Mouse (Mus musculus): Measurements from ENCODE around the gene Bmpr1b. TPM values are rescaled to one million over a fixed set of nuclear protein-coding genes. Genes with fewer than 3 reads are reported as not detected.

The Bmpr1b gene
- polyA plus RNA-seq, 1 experiment from 2014 or later: 2.1 TPM

- no peaks in the 10 kb centered on the region for H3K9me3 ChIP-seq (ENCODE audit: control insufficient read depth, low read length)
- H3K4me2 ChIP-seq (ENCODE audit: low read length): no peak overlapping the region
- 88% methylated on average over 3 of the region's 3 CpGs for WGBS
- H3K9ac ChIP-seq (ENCODE audit: low read length): no peak overlapping the region
- no peaks in the 10 kb centered on the region for H3K4me1 ChIP-seq (replicated peaks; ENCODE audit: control insufficient read depth, insufficient read depth, low read length)
- H3K36me3 ChIP-seq (ENCODE audit: control insufficient read depth, insufficient read depth, low read length): no peaks in the 10 kb centered on the region
- no peak overlapping the region for H3K4me3 ChIP-seq (ENCODE audit: low read depth, low read length)
- ATAC-seq (replicated peaks; ENCODE audit: low FRiP score, low TSS enrichment, low read depth): no peak
- no peaks in the 10 kb centered on the region for H3K27me3 ChIP-seq (replicated peaks; ENCODE audit: control insufficient read depth, insufficient read depth, low read length)
- no peak for DNase-seq (ENCODE audit: low spot score)
- H3K27ac ChIP-seq (ENCODE audit: low read depth): no peak overlapping the region
Measured at GRCm38 (mm10) chr3:142186551-142186950, 17.3 kb upstream of the Bmpr1b start.

GRCm38 (mm10) chr3:142173996-142174395, 4.8 kb upstream of the Bmpr1b start:
- Histone ChIP-seq H3K4me1 (replicated peaks; ENCODE audit: control insufficient read depth, insufficient read depth, low read length) (no peaks in the 10 kb centered on the region), H3K27me3 (replicated peaks; ENCODE audit: control insufficient read depth, insufficient read depth, low read length) (peaks cover 11% of the 10 kb centered on the region), H3K27ac (ENCODE audit: low read depth) (no peak overlapping the region), H3K36me3 (ENCODE audit: control insufficient read depth, insufficient read depth, low read length) (no peaks in the 10 kb centered on the region), H3K4me3 (ENCODE audit: low read depth, low read length) (no peak overlapping the region), H3K9ac (ENCODE audit: low read length) (no peak overlapping the region), H3K9me3 (ENCODE audit: control insufficient read depth, low read length) (no peaks in the 10 kb centered on the region), H3K4me2 (ENCODE audit: low read length) (no peak overlapping the region)
- ATAC-seq (replicated peaks; ENCODE audit: low FRiP score, low TSS enrichment, low read depth) (no peak), DNase-seq (ENCODE audit: low spot score) (no peak)
- 60% methylated on average over 4 of the region's 4 CpGs for WGBS

- Histone ChIP-seq H3K27me3 (replicated peaks; ENCODE audit: control insufficient read depth, insufficient read depth, low read length) (peaks cover 11% of the 10 kb centered on the region), H3K9ac (ENCODE audit: low read length) (peak overlapping the region; percentile 53), H3K36me3 (ENCODE audit: control insufficient read depth, insufficient read depth, low read length) (no peaks in the 10 kb centered on the region), H3K9me3 (ENCODE audit: control insufficient read depth, low read length) (no peaks in the 10 kb centered on the region), H3K4me3 (ENCODE audit: low read depth, low read length) (peak overlapping the region; percentile 54), H3K4me1 (replicated peaks; ENCODE audit: control insufficient read depth, insufficient read depth, low read length) (no peaks in the 10 kb centered on the region; the same call in 1 of the 2 replicates), H3K27ac (ENCODE audit: low read depth) (no peak overlapping the region), H3K4me2 (ENCODE audit: low read length) (peak overlapping the region; percentile 95)
- no peak for DNase-seq (ENCODE audit: low spot score)
- ATAC-seq (replicated peaks; ENCODE audit: low FRiP score, low TSS enrichment, low read depth): peak; percentile 7; the same call in 1 of the 2 replicates
- WGBS: 13% methylated on average over 9 of the region's 9 CpGs
Measured at GRCm38 (mm10) chr3:142168251-142168862, 868 bp downstream of the Bmpr1b start.

GRCm38 (mm10) chr3:142164981-142165380, 4.2 kb downstream of the Bmpr1b start:
- no peak overlapping the region for H3K27ac ChIP-seq (ENCODE audit: low read depth)
- WGBS: 55% methylated on average over 9 of the region's 9 CpGs

GRCm38 (mm10) chr3:142163896-142164295, 5.3 kb downstream of the Bmpr1b start:
- Histone ChIP-seq H3K27ac (ENCODE audit: low read depth) (no peak overlapping the region), H3K4me2 (ENCODE audit: low read length) (no peak overlapping the region), H3K9me3 (ENCODE audit: control insufficient read depth, low read length) (no peaks in the 10 kb centered on the region), H3K36me3 (ENCODE audit: control insufficient read depth, insufficient read depth, low read length) (no peaks in the 10 kb centered on the region), H3K4me3 (ENCODE audit: low read depth, low read length) (no peak overlapping the region), H3K9ac (ENCODE audit: low read length) (no peak overlapping the region), H3K4me1 (replicated peaks; ENCODE audit: control insufficient read depth, insufficient read depth, low read length) (no peaks in the 10 kb centered on the region; the same call in 1 of the 2 replicates), H3K27me3 (replicated peaks; ENCODE audit: control insufficient read depth, insufficient read depth, low read length) (no peaks in the 10 kb centered on the region; the same call in 1 of the 2 replicates)
- ATAC-seq (replicated peaks; ENCODE audit: low FRiP score, low TSS enrichment, low read depth): no peak
- no peak for DNase-seq (ENCODE audit: low spot score)
- WGBS: 64% methylated on average over 2 of the region's 2 CpGs

More at GRCm38 (mm10) chr3:142164981-142165380, 4.2 kb downstream of the Bmpr1b start:
- Histone ChIP-seq H3K36me3 (ENCODE audit: control insufficient read depth, insufficient read depth, low read length) (no peaks in the 10 kb centered on the region), H3K9ac (ENCODE audit: low read length) (no peak overlapping the region), H3K4me1 (replicated peaks; ENCODE audit: control insufficient read depth, insufficient read depth, low read length) (no peaks in the 10 kb centered on the region; the same call in 1 of the 2 replicates), H3K9me3 (ENCODE audit: control insufficient read depth, low read length) (no peaks in the 10 kb centered on the region), H3K4me2 (ENCODE audit: low read length) (no peak overlapping the region), H3K4me3 (ENCODE audit: low read depth, low read length) (no peak overlapping the region), H3K27me3 (replicated peaks; ENCODE audit: control insufficient read depth, insufficient read depth, low read length) (no peaks in the 10 kb centered on the region; the same call in 1 of the 2 replicates)
- ATAC-seq (replicated peaks; ENCODE audit: low FRiP score, low TSS enrichment, low read depth): no peak
- DNase-seq (ENCODE audit: low spot score): no peak

GRCm38 (mm10) chr3:142161405-142161804, 7.8 kb downstream of the Bmpr1b start:
- Histone ChIP-seq H3K36me3 (ENCODE audit: control insufficient read depth, insufficient read depth, low read length) (no peaks in the 10 kb centered on the region), H3K9ac (ENCODE audit: low read length) (no peak overlapping the region), H3K27me3 (replicated peaks; ENCODE audit: control insufficient read depth, insufficient read depth, low read length) (no peaks in the 10 kb centered on the region), H3K4me2 (ENCODE audit: low read length) (no peak overlapping the region), H3K4me3 (ENCODE audit: low read depth, low read length) (no peak overlapping the region), H3K4me1 (replicated peaks; ENCODE audit: control insufficient read depth, insufficient read depth, low read length) (no peaks in the 10 kb centered on the region), H3K9me3 (ENCODE audit: control insufficient read depth, low read length) (no peaks in the 10 kb centered on the region), H3K27ac (ENCODE audit: low read depth) (no peak overlapping the region)
- WGBS: 84% methylated on average over 3 of the region's 3 CpGs
- no peak for DNase-seq (ENCODE audit: low spot score)
- ATAC-seq (replicated peaks; ENCODE audit: low FRiP score, low TSS enrichment, low read depth): no peak

GRCm38 (mm10) chr3:142151980-142152379, 17.2 kb downstream of the Bmpr1b start:
- no peak for ATAC-seq (replicated peaks; ENCODE audit: low FRiP score, low TSS enrichment, low read depth)
- Histone ChIP-seq H3K9ac (ENCODE audit: low read length) (no peak overlapping the region), H3K4me2 (ENCODE audit: low read length) (no peak overlapping the region), H3K27ac (ENCODE audit: low read depth) (no peak overlapping the region), H3K9me3 (ENCODE audit: control insufficient read depth, low read length) (no peaks in the 10 kb centered on the region), H3K4me1 (replicated peaks; ENCODE audit: control insufficient read depth, insufficient read depth, low read length) (no peaks in the 10 kb centered on the region), H3K36me3 (ENCODE audit: control insufficient read depth, insufficient read depth, low read length) (no peaks in the 10 kb centered on the region), H3K27me3 (replicated peaks; ENCODE audit: control insufficient read depth, insufficient read depth, low read length) (no peaks in the 10 kb centered on the region), H3K4me3 (ENCODE audit: low read depth, low read length) (no peak overlapping the region)
- WGBS: 79% methylated on average over 5 of the region's 5 CpGs
- DNase-seq (ENCODE audit: low spot score): no peak

GRCm38 (mm10) chr3:142138796-142139195, 30.4 kb downstream of the Bmpr1b start:
- H3K27ac ChIP-seq (ENCODE audit: low read depth): no peak overlapping the region
- no peaks in the 10 kb centered on the region for H3K36me3 ChIP-seq (ENCODE audit: control insufficient read depth, insufficient read depth, low read length)
- ATAC-seq (replicated peaks; ENCODE audit: low FRiP score, low TSS enrichment, low read depth) (no peak), DNase-seq (ENCODE audit: low spot score) (no peak)
- no peaks in the 10 kb centered on the region for H3K27me3 ChIP-seq (replicated peaks; ENCODE audit: control insufficient read depth, insufficient read depth, low read length)
- H3K9me3 ChIP-seq (ENCODE audit: control insufficient read depth, low read length): no peaks in the 10 kb centered on the region
- no peak overlapping the region for H3K9ac ChIP-seq (ENCODE audit: low read length)
- H3K4me1 ChIP-seq (replicated peaks; ENCODE audit: control insufficient read depth, insufficient read depth, low read length): no peaks in the 10 kb centered on the region
- WGBS: 72% methylated on average over 5 of the region's 5 CpGs
- no peak overlapping the region for H3K4me3 ChIP-seq (ENCODE audit: low read depth, low read length)
- no peak overlapping the region for H3K4me2 ChIP-seq (ENCODE audit: low read length)

- 0 out of 2 replicates have a peak, but pooled peaks have one; percentile 27 for ATAC-seq (replicated peaks; ENCODE audit: low FRiP score, low TSS enrichment, low read depth)
- no peak for DNase-seq (ENCODE audit: low spot score)
Measured at GRCm38 (mm10) chr3:142126379-142126778, 42.8 kb downstream of the Bmpr1b start.

More at GRCm38 (mm10) chr3:142126379-142126778, 42.8 kb downstream of the Bmpr1b start:
- H3K36me3 ChIP-seq (ENCODE audit: control insufficient read depth, insufficient read depth, low read length): no peaks in the 10 kb centered on the region
- WGBS: 64% methylated on average over 1 of the region's 1 CpGs
- no peaks in the 10 kb centered on the region for H3K27me3 ChIP-seq (replicated peaks; ENCODE audit: control insufficient read depth, insufficient read depth, low read length)
- H3K27ac ChIP-seq (ENCODE audit: low read depth): no peak overlapping the region
- H3K9ac ChIP-seq (ENCODE audit: low read length): no peak overlapping the region
- H3K4me3 ChIP-seq (ENCODE audit: low read depth, low read length): no peak overlapping the region
- H3K4me2 ChIP-seq (ENCODE audit: low read length): no peak overlapping the region
- peaks cover 7% of the 10 kb centered on the region; the same call in 1 of the 2 replicates for H3K4me1 ChIP-seq (replicated peaks; ENCODE audit: control insufficient read depth, insufficient read depth, low read length)
- H3K9me3 ChIP-seq (ENCODE audit: control insufficient read depth, low read length): no peaks in the 10 kb centered on the region

Measured in intestine, embryonic 14.5 days (tissue).